22 mouse cellular contexts compared by ENCODE assay signal in the genomic region with DNA sequence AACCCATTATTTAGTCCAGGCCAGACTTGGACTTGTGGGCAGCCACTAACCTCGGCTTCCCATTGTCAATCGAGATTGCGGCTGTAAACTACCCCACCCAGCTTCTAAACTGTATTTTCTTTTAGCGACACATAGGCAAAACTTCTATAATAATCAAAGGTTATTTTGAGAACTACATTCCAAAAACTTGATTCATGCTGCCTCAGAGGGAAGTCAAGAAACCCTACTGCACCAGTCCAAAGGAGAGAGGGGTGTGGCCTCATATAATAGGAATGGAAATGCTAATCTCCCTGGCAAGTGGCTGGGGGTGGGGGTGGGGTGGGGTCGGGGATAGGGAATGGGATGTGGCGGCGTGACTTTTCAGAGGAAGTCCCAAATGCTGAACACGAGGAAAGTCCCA. TPM values are rescaled to one million over a fixed set of nuclear protein-coding genes. Genes with fewer than 3 reads are reported as not detected.
DNase-seq lines count a peak whose midpoint lies in the region; ATAC-seq and TF ChIP-seq lines count a peak whose summit lies in the region.
"Had no signal": no experiment of that assay in that cellular context is flagged by ENCODE, and none has a peak within 500 bp of the region (broad histone marks: within the 10 kb centered on the region; RNA-seq: fewer than 3 reads in every experiment).

No protein-coding gene starts in this region.

- no peaks in the 10 kb centered on the region for H3K36me3 ChIP-seq in heart, embryonic 14.5 days (ENCODE audit: control insufficient read depth, insufficient read depth, low read length)
- H3K36me3 ChIP-seq in kidney, postnatal 0 days (ENCODE audit: insufficient read depth, low read length): no peaks in the 10 kb centered on the region
- H3K36me3 ChIP-seq in kidney, embryonic 14.5 days (ENCODE audit: control insufficient read depth, insufficient read depth, low read length): no peaks in the 10 kb centered on the region
- H3K36me3 ChIP-seq in ES-E14 (ENCODE audit: control insufficient read depth, insufficient read depth, low read length, poor library complexity, severe bottlenecking) (no peaks in the 10 kb centered on the region), myocyte (ENCODE audit: control insufficient read depth, insufficient read depth) (no peaks in the 10 kb centered on the region)
- H3K36me3 ChIP-seq: neural tube, embryonic 12.5 days had no signal

- no peak for TF ChIP-seq CTCF in kidney, postnatal 0 days (IDR thresholded peaks at IDR 0.05; ENCODE audit: low read depth)

- H3ac ChIP-seq in myocyte (ENCODE audit: control insufficient read depth, insufficient read length): no peak overlapping the region

- H3K9me3 ChIP-seq in heart, embryonic 14.5 days (ENCODE audit: control insufficient read depth, low read length): 0 out of 2 replicates have a peak, but pooled peaks cover 3% of the 10 kb centered on the region
- no peaks in the 10 kb centered on the region for H3K9me3 ChIP-seq in kidney, postnatal 0 days (replicated peaks; ENCODE audit: low read length)
- H3K9me3 ChIP-seq in kidney, embryonic 14.5 days (ENCODE audit: control insufficient read depth, low read length): 0 out of 2 replicates have a peak, but pooled peaks cover 5% of the 10 kb centered on the region
- no peaks in the 10 kb centered on the region for H3K9me3 ChIP-seq in ES-E14 (ENCODE audit: control insufficient read depth, insufficient read depth, low read depth, low read length)
- H3K9me3 ChIP-seq: forebrain, embryonic 13.5 days; neural tube, embryonic 12.5 days had no signal

- no peak overlapping the region for H3K27ac ChIP-seq in heart, embryonic 14.5 days (replicated peaks in 1 of 2; ENCODE audit: control insufficient read depth in 1 of 2, insufficient read depth in 1 of 2, low read depth in 2 of 2, low read length in 2 of 2)
- 0 out of 2 replicates have a peak overlapping the region, but pooled peaks have one; percentile 1 for H3K27ac ChIP-seq in kidney, postnatal 0 days
- H3K27ac ChIP-seq in kidney, embryonic 14.5 days (ENCODE audit: low read depth, low read length): no peak overlapping the region
- peak overlapping the region; percentile 59; the same call in 1 of the 2 replicates for H3K27ac ChIP-seq in ES-E14 (ENCODE audit: insufficient read depth, low read depth, low read length, poor library complexity, severe bottlenecking)
- H3K27ac ChIP-seq: forebrain, embryonic 13.5 days; hindbrain, postnatal 0 days; neural tube, embryonic 12.5 days had no signal

- no peak overlapping the region for H3K9ac ChIP-seq in heart, embryonic 14.5 days (ENCODE audit: low read length)
- no peak overlapping the region for H3K9ac ChIP-seq in kidney, postnatal 0 days (ENCODE audit: low read depth, low read length)
- H3K9ac ChIP-seq in kidney, embryonic 14.5 days (ENCODE audit: low read depth, low read length): no peak overlapping the region
- no peak overlapping the region; the same call in 1 of the 2 replicates for H3K9ac ChIP-seq in ES-E14 (ENCODE audit: insufficient read depth, low read depth, low read length, poor library complexity, severe bottlenecking)
- H3K9ac ChIP-seq: forebrain, embryonic 13.5 days; neural tube, embryonic 12.5 days had no signal

- H3K79me2 ChIP-seq in myocyte (ENCODE audit: control insufficient read depth, insufficient read depth): no peaks in the 10 kb centered on the region

- WGBS in heart, embryonic 14.5 days: 20% methylated on average over 8 of the region's 8 CpGs
- 6% methylated on average over 8 of the region's 8 CpGs for WGBS in kidney, postnatal 0 days
- 6% methylated on average over 8 of the region's 8 CpGs for WGBS in kidney, embryonic 14.5 days

- no peak for TF ChIP-seq POLR2A in myocyte (IDR thresholded peaks at IDR 0.05; ENCODE audit: insufficient read length, low read depth)

- H3K4me1 ChIP-seq in heart, embryonic 14.5 days (ENCODE audit: control insufficient read depth in 2 of 2, insufficient read depth in 2 of 2, low read length in 2 of 2): peaks cover 15 to 34% of the 10 kb centered on the region in 2 experiments
- H3K4me1 ChIP-seq in kidney, postnatal 0 days (replicated peaks; ENCODE audit: insufficient read depth, low read length): peaks cover 13% of the 10 kb centered on the region
- H3K4me1 ChIP-seq in kidney, embryonic 14.5 days (ENCODE audit: control insufficient read depth, insufficient read depth, low read length): peaks cover 28% of the 10 kb centered on the region
- peaks cover 7 to 43% of the 10 kb centered on the region in 2 experiments for H3K4me1 ChIP-seq in ES-E14 (ENCODE audit: control insufficient read depth in 2 of 2, insufficient read depth in 2 of 2, low read length in 2 of 2, poor library complexity in 1 of 2)

- no peak overlapping the region for H3K4me3 ChIP-seq in heart, embryonic 14.5 days (ENCODE audit: control insufficient read depth in 1 of 2, insufficient read depth in 1 of 2, low read depth in 1 of 2, low read length in 2 of 2)
- no peak overlapping the region for H3K4me3 ChIP-seq in kidney, postnatal 0 days (replicated peaks; ENCODE audit: low read depth, low read length)
- H3K4me3 ChIP-seq in kidney, embryonic 14.5 days (ENCODE audit: low read length): no peak overlapping the region
- 0 out of 4 replicates have a peak overlapping the region, but pooled peaks of 1 of the 2 experiments have one; percentile 34 for H3K4me3 ChIP-seq in ES-E14 (ENCODE audit: insufficient read depth in 1 of 2, low read depth in 1 of 2, low read length in 2 of 2, poor library complexity in 1 of 2, severe bottlenecking in 1 of 2)
- H3K4me3 ChIP-seq in myocyte: no peak overlapping the region
- H3K4me3 ChIP-seq: erythroblast, embryonic 14.5 days; forebrain, embryonic 13.5 days; neural tube, embryonic 12.5 days had no signal

- no peak for DNase-seq in heart, postnatal 4 days
- DNase-seq in kidney, postnatal 0 days (ENCODE audit: low spot score): no peak
- no peak for DNase-seq in ES-E14 (ENCODE audit: low read depth, low spot score)
- DNase-seq in urinary bladder, adult 18-20 months (ENCODE audit: low spot score in 2 of 2): no peak
- no peak for DNase-seq in right cerebral cortex, adult 18-20 months
- DNase-seq: cerebellum, adult 2 months; cerebellum, postnatal 36 days; heart, postnatal 36 days; lung, adult 18-20 months; thymus, postnatal 36 days had no signal

- H3K4me2 ChIP-seq in heart, embryonic 14.5 days (ENCODE audit: low read length): 0 out of 2 replicates have a peak overlapping the region, but pooled peaks have one; percentile 25
- H3K4me2 ChIP-seq in kidney, postnatal 0 days (ENCODE audit: low read length): peak overlapping the region; percentile 21; the same call in 1 of the 2 replicates
- no peak overlapping the region for H3K4me2 ChIP-seq in kidney, embryonic 14.5 days (replicated peaks; ENCODE audit: low read depth, low read length)
- peak overlapping the region; percentile 79 for H3K4me2 ChIP-seq in myocyte (ENCODE audit: low read depth)
- H3K4me2 ChIP-seq: forebrain, embryonic 13.5 days; liver, embryonic 11.5 days; neural tube, embryonic 12.5 days had no signal

- ATAC-seq in heart, embryonic 14.5 days (ENCODE audit: insufficient number of reproducible peaks, insufficient read depth, low FRiP score, low read depth): no peak
- ATAC-seq in kidney, postnatal 0 days (replicated peaks; ENCODE audit: low FRiP score, low read depth): no peak
- ATAC-seq in kidney, embryonic 14.5 days (ENCODE audit: low FRiP score, low TSS enrichment): no peak
- ATAC-seq: forebrain, embryonic 13.5 days; hindbrain, postnatal 0 days had no signal

- H3K27me3 ChIP-seq in heart, embryonic 14.5 days (ENCODE audit: control insufficient read depth, insufficient read depth, low read length): peaks cover 17% of the 10 kb centered on the region
- H3K27me3 ChIP-seq in kidney, postnatal 0 days (ENCODE audit: insufficient read depth, low read length): no peaks in the 10 kb centered on the region
- H3K27me3 ChIP-seq in kidney, embryonic 14.5 days (ENCODE audit: control insufficient read depth, insufficient read depth, low read length): peaks cover 2% of the 10 kb centered on the region; the same call in 1 of the 2 replicates
- H3K27me3 ChIP-seq in myocyte (ENCODE audit: control insufficient read depth, insufficient read depth, insufficient read length): no peaks in the 10 kb centered on the region

- in situ Hi-C loops in ES-E14 (cut with MboI; ENCODE audit: low sequenced_read_pairs in 2 of 2, unreplicated experiment in 2 of 2): no loop called here

RNA-seq across cellular contexts. Expression of a gene that starts 4.6 kb away (rescaled TPM):
- polyA plus RNA-seq in heart, embryonic 14.5 days (2014; fragmentation: Nextera tagmentation; extraction: Ambion mirVana): 6.1 and 6.6 TPM in 2 replicates
- 10 to 100 TPM; 15.5 to 15.8 TPM for total RNA-seq in heart, postnatal 4 days (2021)
- polyA plus RNA-seq in kidney, postnatal 0 days (2015; fragmentation: Nextera tagmentation; extraction: Ambion mirVana): 19.8 and 22.4 TPM in 2 replicates
- polyA plus RNA-seq in kidney, embryonic 14.5 days (2014; fragmentation: Nextera tagmentation; extraction: Ambion mirVana): 21.5 and 26.5 TPM in 2 replicates
- 27.3 and 32.0 TPM in 2 replicates for total RNA-seq in ES-E14 (2012; rRNA removed)
- 80.8 TPM for polyA plus RNA-seq in myocyte (2012; fragmentation: generic; extraction: Trizol)
- total RNA-seq: megakaryocyte-erythroid progenitor cell, adult 5-6 weeks had no signal
- polyA plus RNA-seq: erythroblast, embryonic 14.5 days had no signal

RNA-seq across cellular contexts. Expression of a gene that starts 16.2 kb away (rescaled TPM):
- 35.2 and 43.7 TPM in 2 replicates for polyA plus RNA-seq in heart, embryonic 14.5 days (2014; fragmentation: Nextera tagmentation; extraction: Ambion mirVana)
- 100 to 1,000 TPM; 141 to 152 TPM for total RNA-seq in heart, postnatal 4 days (2021)
- polyA plus RNA-seq in kidney, postnatal 0 days (2015; fragmentation: Nextera tagmentation; extraction: Ambion mirVana): 16.8 and 17.0 TPM in 2 replicates
- 26.2 and 31.5 TPM in 2 replicates for polyA plus RNA-seq in kidney, embryonic 14.5 days (2014; fragmentation: Nextera tagmentation; extraction: Ambion mirVana)
- 9.0 and 15.3 TPM in 2 replicates for total RNA-seq in ES-E14 (2012; rRNA removed)
- 32.4 TPM for polyA plus RNA-seq in myocyte (2012; fragmentation: generic; extraction: Trizol)
- total RNA-seq: monocyte, adult 5-6 weeks had no signal

RNA-seq across cellular contexts. Expression of a gene that starts 36.6 kb away (rescaled TPM):
- polyA plus RNA-seq in heart, embryonic 14.5 days (2014; fragmentation: Nextera tagmentation; extraction: Ambion mirVana): 16.9 and 18.2 TPM in 2 replicates
- 10 to 100 TPM; 57.6 to 59.6 TPM for total RNA-seq in heart, postnatal 4 days (2021)
- polyA plus RNA-seq in kidney, postnatal 0 days (2015; fragmentation: Nextera tagmentation; extraction: Ambion mirVana): 14.6 and 17.6 TPM in 2 replicates
- 27.3 and 32.2 TPM in 2 replicates for polyA plus RNA-seq in kidney, embryonic 14.5 days (2014; fragmentation: Nextera tagmentation; extraction: Ambion mirVana)
- total RNA-seq in ES-E14 (2012; rRNA removed): 147 and 151 TPM in 2 replicates
- polyA plus RNA-seq in myocyte (2012; fragmentation: generic; extraction: Trizol): 102 TPM

RNA-seq across cellular contexts. Expression of a gene that starts 51.2 kb away (rescaled TPM):
- polyA plus RNA-seq in heart, embryonic 14.5 days (2014; fragmentation: Nextera tagmentation; extraction: Ambion mirVana): 0.61 and 1.3 TPM in 2 replicates
- total RNA-seq in heart, postnatal 4 days (2021): 1 to 10 TPM; 1.5 TPM
- polyA plus RNA-seq in kidney, postnatal 0 days (2015; fragmentation: Nextera tagmentation; extraction: Ambion mirVana): 0.50 and 0.66 TPM in 2 replicates
- polyA plus RNA-seq in kidney, embryonic 14.5 days (2014; fragmentation: Nextera tagmentation; extraction: Ambion mirVana): 0.28 and 0.31 TPM in 2 replicates
- total RNA-seq in ES-E14 (2012; rRNA removed): 5.7 and 7.6 TPM in 2 replicates
- 14.4 TPM for polyA plus RNA-seq in myocyte (2012; fragmentation: generic; extraction: Trizol)
- polyA plus RNA-seq: erythroblast, embryonic 14.5 days had no signal

RNA-seq across cellular contexts. Expression of a gene that starts 55.3 kb away (rescaled TPM):
- 0.53 and 0.66 TPM in 2 replicates for polyA plus RNA-seq in heart, embryonic 14.5 days (2014; fragmentation: Nextera tagmentation; extraction: Ambion mirVana)
- total RNA-seq in heart, postnatal 4 days (2021): not detected
- polyA plus RNA-seq in kidney, postnatal 0 days (2015; fragmentation: Nextera tagmentation; extraction: Ambion mirVana): 0.30 and 0.62 TPM in 2 replicates
- 0.57 TPM in 1 of 2 replicates, not detected in the other for polyA plus RNA-seq in kidney, embryonic 14.5 days (2014; fragmentation: Nextera tagmentation; extraction: Ambion mirVana)
- total RNA-seq in ES-E14 (2012; rRNA removed): not detected in 2 replicates
- polyA plus RNA-seq in myocyte (2012; fragmentation: generic; extraction: Trizol): 0.10 TPM
- total RNA-seq: hindbrain, postnatal 0 days; layer of hippocampus, postnatal 14 days; megakaryocyte-erythroid progenitor cell, adult 5-6 weeks; monocyte, adult 5-6 weeks had no signal
- polyA plus RNA-seq: cerebellum, adult 2 months; erythroblast, embryonic 14.5 days; forebrain, embryonic 13.5 days; hindbrain, postnatal 0 days; neural tube, embryonic 12.5 days; stomach, embryonic 14.5 days had no signal

Comparison
In these comparisons a context has a peak if more than half of its experiments do, and no peak if none do; other contexts are left out.
1. H3K27ac ChIP-seq: peak in kidney, postnatal 0 days (single experiment) and ES-E14 (single experiment); none in heart, embryonic 14.5 days (0 of 2) and kidney, embryonic 14.5 days (single experiment).